Mouse (Mus musculus) ovary, postnatal 10 days (tissue): ENCODE measurements around the gene Tesk1.
"Not testable (repeated sequence)": the region's sequence is repeated elsewhere in the genome, so short reads cannot be mapped to it uniquely, and the experiment has no call there.

Experiments
- DNase-seq: peaks from one replicate; pipeline ENCODE4 v3.0.0; 2022; ENCODE audit warnings: low spot score

The Tesk1 gene

DNA sequence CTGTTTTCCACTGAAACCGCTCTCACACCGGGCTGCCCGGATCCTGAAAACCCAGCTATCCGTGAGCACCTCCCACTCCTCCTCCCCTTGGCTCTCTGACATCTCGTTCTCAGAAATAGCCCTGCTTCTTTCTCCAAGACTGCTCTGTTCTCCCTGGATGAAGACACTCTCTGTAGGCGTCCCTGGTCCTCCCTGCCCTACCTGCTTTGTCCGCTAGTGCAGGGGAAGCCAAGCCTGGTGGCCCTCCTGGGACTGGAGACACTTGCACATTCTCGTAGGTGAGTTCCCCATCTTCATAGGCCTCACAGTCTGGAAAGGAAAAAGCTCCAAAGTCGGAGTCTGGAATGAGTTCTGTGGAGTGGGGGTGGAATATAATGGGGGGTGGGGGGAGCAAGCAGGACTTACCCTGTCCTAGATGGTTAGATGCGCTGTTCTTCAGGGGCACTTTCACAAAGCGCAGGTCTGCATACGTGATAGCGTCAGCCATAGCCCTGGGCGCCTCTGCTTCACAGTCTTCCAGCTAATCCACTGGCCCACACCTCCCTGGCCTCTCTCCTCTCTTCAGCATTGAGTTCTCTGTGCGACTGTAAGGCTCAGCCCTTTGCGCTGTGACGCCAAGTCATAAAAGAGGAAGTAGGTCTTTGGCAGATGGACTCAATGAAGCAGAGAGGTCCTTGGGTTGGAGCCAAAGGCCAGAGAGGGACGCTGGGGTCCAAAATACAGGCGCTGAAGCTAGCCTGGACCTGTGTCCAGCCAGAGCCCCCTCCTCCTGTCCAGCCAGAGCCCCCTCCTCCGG is 12.5 kb downstream of the Tesk1 start, which contains the start of gene Cd72:
Gene Cd72, minus strand, starts transcription at position 588 of the 796 bp plus-strand sequence.
- DNase-seq: no peak

DNA sequence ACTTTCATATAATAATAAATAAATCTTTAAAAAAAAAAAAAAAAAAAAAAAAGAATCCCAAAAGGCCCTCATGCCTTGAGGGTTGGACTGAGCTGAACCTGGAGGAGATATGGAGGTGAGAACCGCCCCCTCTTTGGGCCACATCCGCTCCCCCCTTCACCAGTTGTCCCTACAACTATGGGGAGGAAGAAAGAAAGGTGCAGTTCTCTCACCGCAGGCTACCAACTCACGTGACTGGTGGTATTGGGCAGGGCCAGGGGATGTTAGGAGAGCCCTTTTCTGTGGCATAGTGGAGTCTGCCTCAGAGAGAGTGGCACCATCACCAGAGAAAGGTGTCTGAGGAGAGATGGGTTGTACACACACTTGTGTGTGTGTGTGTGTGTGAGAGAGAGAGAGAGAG is 14.7 kb downstream of the Tesk1 start:
- DNase-seq: no peak

- DNase-seq: no peak
Observed at GRCm38 (mm10) chr4:43457124-43457523, 15.4 kb downstream of the Tesk1 start.

GRCm38 (mm10) chr4:43463102-43463501 is 21.4 kb downstream of the Tesk1 start:
- no peak for DNase-seq

DNA sequence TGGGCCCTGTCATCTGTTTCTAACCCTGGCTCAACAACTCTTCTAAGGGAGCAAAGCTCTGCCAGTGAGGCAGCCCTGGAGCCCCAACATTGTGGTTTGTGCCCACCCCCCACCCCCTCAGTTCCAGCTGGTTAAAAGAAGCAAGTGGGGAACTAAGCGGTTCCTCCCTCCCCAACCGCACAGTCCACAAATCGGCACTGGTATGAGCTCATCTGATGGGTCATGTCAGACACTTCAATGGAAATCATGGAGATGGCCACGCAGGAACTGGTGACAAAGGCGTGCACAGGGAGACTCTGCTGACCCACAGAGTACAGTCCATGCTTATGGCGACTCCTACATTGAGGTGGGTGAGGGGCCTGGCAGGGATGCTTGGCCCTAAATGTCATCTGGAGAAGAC is 24.2 kb downstream of the Tesk1 start:
- DNase-seq: no peak

DNA sequence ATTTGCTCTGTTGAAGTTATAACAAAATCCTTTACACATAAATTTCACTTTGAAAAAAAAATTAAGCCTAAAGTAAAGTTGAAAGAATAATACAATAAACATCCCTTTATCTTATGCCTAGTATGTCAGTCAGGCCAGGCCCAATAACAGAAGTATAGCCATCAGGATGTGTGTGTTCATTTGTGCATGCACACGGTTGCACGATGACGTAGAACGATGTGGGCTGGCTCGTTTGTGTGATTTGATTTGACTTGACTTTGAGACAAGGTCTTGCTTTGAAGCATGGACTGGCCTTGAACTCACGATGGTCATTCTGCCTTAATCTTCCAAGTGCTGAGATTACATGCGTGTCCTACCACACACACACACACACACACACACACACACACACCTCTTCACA is 25.1 kb downstream of the Tesk1 start:
- no peak for DNase-seq

GRCm38 (mm10) chr4:43470301-43470700 is 28.6 kb downstream of the Tesk1 start:
- DNase-seq: no peak

DNA sequence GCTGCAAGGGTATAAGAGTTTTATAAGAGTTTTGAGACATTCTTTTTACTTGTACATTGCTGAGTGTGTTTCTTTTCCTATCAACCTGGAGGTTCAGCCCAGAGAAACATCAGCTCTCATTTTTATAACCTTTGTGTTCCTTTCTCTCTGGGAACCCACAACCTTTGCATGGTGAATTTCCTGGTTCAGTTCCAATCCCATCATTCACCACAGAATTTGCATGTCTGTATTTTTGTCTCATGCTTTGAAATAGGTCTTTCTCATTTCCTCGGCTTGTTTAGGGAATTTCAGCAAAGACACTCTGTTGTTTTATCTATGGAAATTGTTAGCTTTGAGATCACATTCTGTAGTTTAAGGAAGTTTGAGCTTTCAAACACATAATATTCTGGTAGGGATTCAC is 31.9 kb downstream of the Tesk1 start:
- no peak for DNase-seq

- no peak for DNase-seq
Observed at GRCm38 (mm10) chr4:43476604-43477003, 34.9 kb downstream of the Tesk1 start.

GRCm38 (mm10) chr4:43477857-43478533 is 36.3 kb downstream of the Tesk1 start:
- peak; percentile 61 for DNase-seq

DNA sequence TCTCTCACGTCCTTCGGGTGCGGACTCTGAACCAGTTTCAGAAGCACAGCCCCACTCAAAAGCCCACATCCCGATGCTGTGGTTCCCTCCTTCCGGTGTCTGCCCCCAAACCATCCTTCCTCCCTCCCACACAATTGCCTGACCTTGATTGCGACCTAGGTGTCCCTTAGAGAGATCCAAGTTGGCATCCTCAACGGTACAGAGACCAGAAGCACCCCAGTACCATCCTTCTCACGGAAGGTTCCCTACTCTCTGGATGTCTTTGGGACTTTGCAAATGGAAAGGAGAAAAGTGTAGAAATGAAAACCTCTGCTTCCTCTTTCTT is 36.8 kb downstream of the Tesk1 start:
- DNase-seq: no peak

DNA sequence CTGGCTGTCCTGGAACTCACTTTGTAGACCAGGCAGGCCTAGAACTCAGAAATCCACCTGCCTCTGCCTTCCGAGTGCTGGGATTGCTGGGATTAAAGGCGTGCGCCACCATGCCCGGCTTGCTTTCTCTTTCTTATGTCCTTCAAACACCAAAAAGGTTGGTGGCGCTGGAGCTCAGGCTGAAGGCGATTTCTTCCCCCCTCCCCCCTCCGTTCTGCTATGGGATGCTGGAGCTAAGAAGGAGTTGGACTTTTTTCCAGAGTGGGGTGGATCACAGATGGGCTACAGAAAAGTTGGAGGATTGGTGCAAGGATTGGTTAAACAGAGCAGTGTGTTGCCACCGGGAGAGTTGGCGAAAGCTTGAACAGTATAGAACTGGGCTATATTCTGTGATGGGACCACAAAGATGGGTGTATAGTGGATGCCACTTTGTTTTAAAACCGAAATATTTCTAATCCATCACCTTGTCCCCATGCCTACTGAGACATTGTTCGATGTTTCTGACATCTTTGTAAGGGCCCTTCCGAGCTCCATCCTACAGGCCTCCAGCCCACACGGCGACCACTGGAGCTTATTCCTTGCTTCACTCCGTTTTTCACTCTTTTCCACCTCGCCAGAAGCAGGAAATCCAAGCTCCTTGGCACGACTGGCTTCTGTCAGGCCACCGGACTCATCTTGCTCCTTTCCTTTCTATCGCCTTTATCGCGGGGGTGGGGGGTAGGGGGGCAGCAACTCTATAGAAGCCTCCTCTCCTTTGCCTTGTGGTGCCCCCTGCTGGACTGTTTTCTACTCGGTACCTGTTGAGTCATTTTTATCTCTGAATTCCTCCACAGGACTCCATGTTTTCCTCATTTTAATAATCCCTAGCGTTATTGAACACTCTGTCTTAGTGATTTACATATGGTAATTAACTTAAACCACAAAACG is 37.4 kb downstream of the Tesk1 start:
- DNase-seq: no peak

DNA sequence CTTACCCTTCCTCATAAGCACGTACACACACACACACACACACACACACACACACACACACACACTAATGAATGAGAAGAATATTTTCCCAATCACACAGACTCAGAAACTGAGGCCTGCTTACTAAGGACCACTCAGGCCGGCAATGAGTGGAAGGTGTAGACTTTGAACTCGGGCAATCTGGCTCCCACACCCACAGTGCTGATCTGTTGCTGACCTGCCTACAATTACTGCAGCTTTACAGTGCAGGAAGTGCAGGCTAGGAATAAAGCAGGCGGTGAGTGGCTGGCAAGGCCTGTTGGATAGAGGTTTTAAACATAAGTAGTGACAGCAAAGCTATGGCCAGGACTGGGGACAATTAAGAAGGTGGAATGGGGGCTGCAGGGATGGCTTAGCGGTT is 39.2 kb downstream of the Tesk1 start:
- DNase-seq: no peak

- DNase-seq: no peak
Observed at GRCm38 (mm10) chr4:43481894-43482456, 40.2 kb downstream of the Tesk1 start.

DNA sequence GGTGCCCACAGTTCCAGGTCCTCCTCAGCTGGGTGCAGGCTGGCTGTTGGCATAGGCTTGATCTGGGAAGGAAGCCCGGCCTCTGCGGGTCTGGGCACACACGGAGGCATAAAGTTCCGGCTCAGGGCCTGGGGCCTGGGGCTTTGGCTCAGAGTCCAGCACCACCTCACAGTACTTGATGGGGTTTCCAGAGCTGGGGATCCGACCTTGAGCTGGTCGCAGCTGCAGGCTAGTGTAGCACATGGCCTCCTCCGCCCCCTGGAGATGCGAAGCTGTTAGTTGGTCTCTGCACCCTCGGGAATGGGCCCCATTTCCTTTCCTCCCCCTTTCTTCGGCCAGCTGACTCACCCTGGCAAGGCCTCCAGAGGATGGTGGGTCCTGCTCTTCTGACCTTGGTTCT is 40.9 kb downstream of the Tesk1 start:
- DNase-seq: no peak

DNA sequence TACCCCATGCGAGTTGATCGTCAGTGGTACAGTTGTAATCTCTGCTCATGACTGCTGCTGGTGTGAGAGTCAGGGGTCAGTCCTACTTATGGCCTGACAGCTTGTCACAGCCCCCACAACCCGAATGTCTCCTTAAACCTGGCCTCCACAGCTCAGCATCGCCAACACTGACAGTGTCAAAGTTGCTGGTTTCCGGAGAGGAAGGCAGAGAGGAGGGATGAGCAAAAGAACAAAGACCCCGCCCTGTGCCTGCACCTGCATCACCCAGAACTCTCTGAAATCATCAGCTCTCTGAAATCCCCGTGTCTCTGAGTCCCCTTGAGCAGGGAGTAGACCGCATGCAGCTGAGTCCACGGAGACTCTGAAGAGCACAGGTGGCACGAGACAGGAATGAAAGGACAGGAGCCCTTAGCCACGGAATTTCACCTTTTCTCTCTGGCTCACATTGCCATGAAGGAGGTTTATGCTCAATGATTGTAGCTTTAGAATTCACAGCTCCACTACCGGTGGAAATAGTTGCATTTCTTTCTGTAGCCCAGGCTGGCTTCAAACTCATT is 41.9 kb downstream of the Tesk1 start, which contains the start of gene Sit1:
Gene Sit1, minus strand, starts transcription at position 200 of the 557 bp plus-strand sequence.
- no peak for DNase-seq

DNA sequence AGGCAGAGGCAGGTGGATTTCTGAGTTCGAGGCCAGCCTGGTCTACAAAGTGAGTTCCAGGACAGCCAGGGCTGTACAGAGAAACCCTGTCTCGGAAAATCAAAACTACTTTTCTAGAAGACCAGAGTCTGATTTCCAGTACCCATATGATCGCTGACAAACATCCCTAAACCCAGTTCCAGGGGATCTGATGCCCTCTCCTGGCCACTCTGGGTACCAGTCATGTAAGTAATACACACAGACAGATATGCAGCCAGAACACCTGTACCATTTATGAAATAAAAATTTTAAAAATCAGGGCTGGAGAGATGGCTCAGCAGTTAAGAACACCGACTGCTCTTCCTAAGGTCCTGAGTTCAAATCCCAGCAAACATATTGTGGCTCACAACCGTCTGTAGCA is 43.9 kb downstream of the Tesk1 start:
- DNase-seq: not testable (repeated sequence)

DNA sequence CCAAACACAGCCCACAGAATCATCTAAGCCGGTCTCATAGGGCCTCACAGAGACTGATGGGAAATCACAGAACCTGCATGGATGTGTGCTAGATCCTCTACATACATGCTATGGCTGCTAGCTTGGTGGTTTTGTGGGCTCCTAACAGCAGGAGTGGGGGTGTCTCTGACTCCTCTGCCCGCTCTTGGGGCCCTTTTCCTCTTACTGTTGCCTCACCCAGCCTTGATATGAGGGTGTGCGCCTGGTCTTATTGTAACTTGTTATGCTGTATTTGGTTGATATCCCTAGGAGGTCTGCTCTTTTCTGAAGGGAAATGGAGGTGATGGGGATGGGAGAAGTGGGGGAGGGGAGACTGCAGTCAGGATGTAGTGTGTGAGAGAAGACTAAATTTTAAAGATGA is 47.9 kb downstream of the Tesk1 start:
- DNase-seq: no peak

DNA sequence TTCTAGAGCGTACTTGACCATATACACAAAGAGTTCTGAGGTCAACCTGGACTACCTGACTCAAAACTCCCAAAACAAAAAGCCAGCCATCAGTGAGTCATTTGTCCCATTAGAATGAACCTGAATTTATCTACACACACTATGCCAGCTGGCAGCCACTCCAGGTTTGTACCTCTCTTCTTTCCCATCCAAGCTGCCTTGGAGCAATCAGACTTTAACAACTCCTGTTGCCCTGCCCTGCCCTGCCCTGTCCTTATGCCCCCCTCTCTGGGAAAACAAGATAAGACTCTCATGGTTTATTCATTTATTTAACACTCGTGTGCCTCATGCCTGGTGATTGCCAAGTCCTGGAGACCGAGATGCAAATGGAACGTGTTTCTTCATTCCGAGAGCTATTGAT is 49.1 kb downstream of the Tesk1 start:
- DNase-seq: no peak

GRCm38 (mm10) chr4:43492101-43492820 is 50.5 kb downstream of the Tesk1 start:
- DNase-seq: no peak

DNA sequence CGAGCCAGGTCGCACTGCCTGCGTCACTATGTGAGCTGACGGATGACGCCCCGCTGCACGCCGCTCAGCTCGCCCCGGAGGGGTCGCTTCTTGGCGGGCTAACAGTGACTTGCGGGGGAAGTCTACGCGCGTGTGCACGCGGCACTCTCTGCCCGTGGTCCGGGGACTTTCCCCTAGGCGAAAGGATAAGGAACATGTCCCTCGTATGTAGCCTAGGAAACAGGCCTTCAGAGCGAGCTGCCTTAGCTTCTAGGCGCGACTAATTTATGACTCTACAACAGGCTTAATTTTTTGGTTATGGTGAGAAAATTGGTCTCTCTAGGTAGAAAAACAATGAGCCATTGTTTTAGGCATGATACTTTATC is 51.1 kb downstream of the Tesk1 start, which contains the start of gene Ccdc107:
Gene Ccdc107, plus strand, starts transcription at position 80 of the 365 bp plus-strand sequence.
- DNase-seq: peak; percentile 53
